Mouse (Mus musculus): ENCODE measurements around the gene Mosmo. TPM values are rescaled to one million over a fixed set of nuclear protein-coding genes. Genes with fewer than 3 reads are reported as not detected.

The Mosmo gene
- polyA plus RNA-seq (2015; fragmentation: Nextera tagmentation; extraction: Ambion mirVana) = 16.1 and 16.4 TPM in 2 replicates

GRCm38 (mm10) chr7:120677001-120677643 lies at the start of gene Mosmo:
Mosmo (plus strand) TSS chr7:120677618.
- H3K9me3 ChIP-seq = no peaks in the 10 kb centered on the region
- WGBS = under 1% methylated on average over 43 of the region's 44 CpGs
- peak within 1 kb of the TSS; percentile 28; the same call in 1 of the 2 replicates for H3K27ac ChIP-seq
- H3K27me3 ChIP-seq = no peaks in the 10 kb centered on the region
- H3K4me2 ChIP-seq (replicated peaks) = peak within 1 kb of the TSS; percentile 82
- peak within 1 kb of the TSS; percentile 91 for H3K9ac ChIP-seq
- peak within 1 kb of the TSS; percentile 94 for H3K4me3 ChIP-seq
- no peaks in the 10 kb centered on the region for H3K36me3 ChIP-seq
- peaks cover 28% of the 10 kb centered on the region for H3K4me1 ChIP-seq
- ATAC-seq (ENCODE audit: low FRiP score, low read depth) = peak; percentile 94

GRCm38 (mm10) chr7:120632518-120632917 lies 44.9 kb upstream of the Mosmo start:
- 76% methylated on average over 1 of the region's 1 CpGs for WGBS
- H3K27me3 ChIP-seq = no peaks in the 10 kb centered on the region
- no peaks in the 10 kb centered on the region for H3K9me3 ChIP-seq
- no peak for ATAC-seq (ENCODE audit: low FRiP score, low read depth)
- H3K4me2 ChIP-seq (replicated peaks) = no peak overlapping the region
- H3K4me1 ChIP-seq = peaks cover 16% of the 10 kb centered on the region
- peaks cover under 1% of the 10 kb centered on the region for H3K36me3 ChIP-seq
- no peak overlapping the region for H3K4me3 ChIP-seq
- no peak overlapping the region for H3K9ac ChIP-seq
- H3K27ac ChIP-seq = no peak overlapping the region

- Histone ChIP-seq H3K9ac (peak overlapping the region; percentile 92), H3K36me3 (peaks cover 13% of the 10 kb centered on the region), H3K4me3 (peak overlapping the region; percentile 93), H3K27ac (peak overlapping the region; percentile 95; the same call in 1 of the 2 replicates), H3K9me3 (no peaks in the 10 kb centered on the region), H3K4me1 (peaks cover 16% of the 10 kb centered on the region), H3K27me3 (no peaks in the 10 kb centered on the region), H3K4me2 (replicated peaks) (peak overlapping the region; percentile 88)
- WGBS = 4% methylated on average over 9 of the region's 9 CpGs
- ATAC-seq (ENCODE audit: low FRiP score, low read depth) = no peak
Measured at GRCm38 (mm10) chr7:120634301-120634700, 43.1 kb upstream of the Mosmo start.

- peak; percentile 99 for ATAC-seq (ENCODE audit: low FRiP score, low read depth)
- Histone ChIP-seq H3K4me3 (peak within 1 kb of the TSS; percentile 93), H3K9me3 (no peaks in the 10 kb centered on the region), H3K27ac (peak within 1 kb of the TSS; percentile 95), H3K4me2 (replicated peaks) (peak within 1 kb of the TSS; percentile 88), H3K4me1 (peaks cover 16% of the 10 kb centered on the region), H3K9ac (peak within 1 kb of the TSS; percentile 92), H3K36me3 (peaks cover 18% of the 10 kb centered on the region), H3K27me3 (no peaks in the 10 kb centered on the region)
- under 1% methylated on average over 45 of the region's 45 CpGs for WGBS
Measured at GRCm38 (mm10) chr7:120634711-120635361, 42.6 kb upstream of the Mosmo start, which contains the start of gene Uqcrc2. Uqcrc2 (plus strand) TSS chr7:120635176.

GRCm38 (mm10) chr7:120635362-120635781 lies 42.0 kb upstream of the Mosmo start:
- WGBS = 0% methylated on average over 32 of the region's 32 CpGs
- Histone ChIP-seq H3K4me2 (replicated peaks) (peak overlapping the region; percentile 88), H3K9me3 (no peaks in the 10 kb centered on the region), H3K4me3 (peak overlapping the region; percentile 93), H3K27ac (peak overlapping the region; percentile 95), H3K27me3 (no peaks in the 10 kb centered on the region), H3K4me1 (peaks cover 16% of the 10 kb centered on the region), H3K36me3 (peaks cover 23% of the 10 kb centered on the region), H3K9ac (peak overlapping the region; percentile 92)
- peak; percentile 87 for ATAC-seq (ENCODE audit: low FRiP score, low read depth)

GRCm38 (mm10) chr7:120635821-120636220 lies 41.6 kb upstream of the Mosmo start:
- Histone ChIP-seq H3K4me2 (replicated peaks) (peak overlapping the region; percentile 88), H3K9ac (peak overlapping the region; percentile 92), H3K4me1 (peaks cover 16% of the 10 kb centered on the region), H3K4me3 (peak overlapping the region; percentile 93), H3K9me3 (no peaks in the 10 kb centered on the region), H3K27ac (peak overlapping the region; percentile 95; the same call in 1 of the 2 replicates), H3K36me3 (peaks cover 28% of the 10 kb centered on the region), H3K27me3 (no peaks in the 10 kb centered on the region)
- 2% methylated on average over 11 of the region's 11 CpGs for WGBS
- no peak for ATAC-seq (ENCODE audit: low FRiP score, low read depth)

GRCm38 (mm10) chr7:120643217-120643616 lies 34.2 kb upstream of the Mosmo start:
- Histone ChIP-seq H3K4me2 (replicated peaks) (no peak overlapping the region), H3K36me3 (peaks cover 79% of the 10 kb centered on the region), H3K4me3 (no peak overlapping the region), H3K4me1 (no peaks in the 10 kb centered on the region), H3K9ac (no peak overlapping the region), H3K27me3 (no peaks in the 10 kb centered on the region), H3K9me3 (no peaks in the 10 kb centered on the region), H3K27ac (no peak overlapping the region)
- 76% methylated on average over 4 of the region's 4 CpGs for WGBS
- ATAC-seq (ENCODE audit: low FRiP score, low read depth) = no peak

GRCm38 (mm10) chr7:120647849-120648248 lies 29.6 kb upstream of the Mosmo start:
- H3K9me3 ChIP-seq = no peaks in the 10 kb centered on the region
- no peaks in the 10 kb centered on the region for H3K27me3 ChIP-seq
- H3K4me1 ChIP-seq = no peaks in the 10 kb centered on the region
- no peak overlapping the region for H3K4me3 ChIP-seq
- no peak overlapping the region for H3K27ac ChIP-seq
- WGBS = 92% methylated on average over 2 of the region's 2 CpGs
- no peak for ATAC-seq (ENCODE audit: low FRiP score, low read depth)
- H3K4me2 ChIP-seq (replicated peaks) = no peak overlapping the region
- no peak overlapping the region for H3K9ac ChIP-seq
- H3K36me3 ChIP-seq = peaks cover 89% of the 10 kb centered on the region

GRCm38 (mm10) chr7:120662079-120662478 lies 15.3 kb upstream of the Mosmo start:
- Histone ChIP-seq H3K4me2 (replicated peaks) (no peak overlapping the region), H3K4me1 (no peaks in the 10 kb centered on the region), H3K9ac (no peak overlapping the region), H3K4me3 (no peak overlapping the region), H3K9me3 (no peaks in the 10 kb centered on the region), H3K27me3 (no peaks in the 10 kb centered on the region), H3K36me3 (peaks cover 32% of the 10 kb centered on the region), H3K27ac (no peak overlapping the region)
- WGBS = 94% methylated on average over 4 of the region's 4 CpGs
- ATAC-seq (ENCODE audit: low FRiP score, low read depth) = no peak

- no peak within 1 kb of the TSS for H3K27ac ChIP-seq
- H3K9ac ChIP-seq = no peak within 1 kb of the TSS
- no peaks in the 10 kb centered on the region for H3K9me3 ChIP-seq
- H3K36me3 ChIP-seq = no peaks in the 10 kb centered on the region
- H3K4me3 ChIP-seq = no peak within 1 kb of the TSS
- H3K4me2 ChIP-seq (replicated peaks) = 0 out of 2 replicates have a peak within 1 kb of the TSS, but pooled peaks have one; percentile 19
- ATAC-seq (ENCODE audit: low FRiP score, low read depth) = peak; percentile 77
- H3K27me3 ChIP-seq = no peaks in the 10 kb centered on the region
- H3K4me1 ChIP-seq = no peaks in the 10 kb centered on the region
- 23% methylated on average over 14 of the region's 14 CpGs for WGBS
Measured at GRCm38 (mm10) chr7:120670153-120670875, 7.1 kb upstream of the Mosmo start, which contains the start of gene Pdzd9. Pdzd9 (minus strand) TSS chr7:120670343.

GRCm38 (mm10) chr7:120671271-120671670 lies 6.1 kb upstream of the Mosmo start:
- Histone ChIP-seq H3K36me3 (no peaks in the 10 kb centered on the region), H3K9ac (no peak overlapping the region), H3K4me3 (no peak overlapping the region), H3K4me1 (peaks cover 1% of the 10 kb centered on the region; the same call in 1 of the 2 replicates), H3K27me3 (no peaks in the 10 kb centered on the region), H3K27ac (no peak overlapping the region), H3K9me3 (no peaks in the 10 kb centered on the region), H3K4me2 (replicated peaks) (no peak overlapping the region)
- 63% methylated on average over 2 of the region's 2 CpGs for WGBS
- ATAC-seq (ENCODE audit: low FRiP score, low read depth) = no peak

Data from limb, embryonic 13.5 days (tissue).